Mouse (Mus musculus): ENCODE data around the gene Mrpl34. TPM values are rescaled to one million over a fixed set of nuclear protein-coding genes. Genes with fewer than 3 reads are reported as not detected.

Mrpl34 gene
- 28.3 to 38.5 TPM (median 35.1 TPM) in 4 replicates for total RNA-seq (2023)

GRCm38 (mm10) chr8:71464513-71465500 is at the start of gene Mrpl34:
Mrpl34 (plus strand) TSS chr8:71464959.

DNA sequence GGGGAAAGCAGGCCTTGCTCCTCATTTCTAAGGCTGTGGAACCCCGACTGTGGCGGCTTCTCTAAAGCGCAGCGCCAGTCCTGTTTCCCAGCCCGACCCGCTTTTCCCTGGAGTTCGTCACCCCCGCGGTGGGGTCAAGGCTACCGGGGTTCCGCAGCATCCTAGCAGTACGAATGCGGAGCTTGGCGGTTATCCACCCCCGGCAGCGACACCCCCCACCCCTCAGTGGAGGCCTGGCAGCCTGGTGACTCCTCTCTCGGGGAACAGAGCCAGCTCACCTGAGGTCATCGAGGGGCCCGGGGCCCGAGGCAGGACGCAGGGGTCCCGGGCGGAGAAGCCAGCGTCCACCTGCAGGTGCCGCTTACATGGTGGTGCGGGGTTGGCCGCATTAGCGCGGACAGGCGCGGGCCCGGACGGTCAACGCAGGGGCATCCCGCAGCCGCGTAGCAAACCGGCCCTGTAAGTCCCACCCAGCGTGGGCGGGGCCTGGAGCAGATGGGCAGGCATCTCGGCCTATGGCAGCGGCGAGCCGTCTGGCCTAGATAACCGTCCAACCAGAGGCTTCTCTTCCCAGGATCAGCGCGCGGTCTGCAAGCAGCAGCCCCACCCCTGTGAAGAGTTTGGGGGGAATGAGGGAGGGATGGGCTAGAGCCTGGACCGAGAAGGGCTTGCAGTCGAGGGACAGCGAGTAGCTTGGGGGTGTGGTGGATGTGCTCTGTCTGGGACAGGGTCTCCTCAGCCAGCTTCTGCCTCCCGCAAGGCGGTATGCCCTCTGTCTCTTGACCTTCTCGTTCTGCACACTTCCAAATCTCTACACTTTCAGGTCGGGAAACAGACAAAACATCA is 1.3 kb upstream of the Mrpl34 start, which contains the start of gene Abhd8:
TSS of gene Abhd8 (minus strand) at position 468 of the 846 bp plus-strand sequence.

GRCm38 (mm10) chr8:71468916-71469315 is 4.2 kb downstream of the Mrpl34 start, which contains the start of gene Dda1:
Dda1 (plus strand) TSS chr8:71469199.

GRCm38 (mm10) chr8:71485142-71486135 is 20.7 kb downstream of the Mrpl34 start, which contains the start of gene Ano8:
Ano8 (minus strand) TSS chr8:71485963.

DNA sequence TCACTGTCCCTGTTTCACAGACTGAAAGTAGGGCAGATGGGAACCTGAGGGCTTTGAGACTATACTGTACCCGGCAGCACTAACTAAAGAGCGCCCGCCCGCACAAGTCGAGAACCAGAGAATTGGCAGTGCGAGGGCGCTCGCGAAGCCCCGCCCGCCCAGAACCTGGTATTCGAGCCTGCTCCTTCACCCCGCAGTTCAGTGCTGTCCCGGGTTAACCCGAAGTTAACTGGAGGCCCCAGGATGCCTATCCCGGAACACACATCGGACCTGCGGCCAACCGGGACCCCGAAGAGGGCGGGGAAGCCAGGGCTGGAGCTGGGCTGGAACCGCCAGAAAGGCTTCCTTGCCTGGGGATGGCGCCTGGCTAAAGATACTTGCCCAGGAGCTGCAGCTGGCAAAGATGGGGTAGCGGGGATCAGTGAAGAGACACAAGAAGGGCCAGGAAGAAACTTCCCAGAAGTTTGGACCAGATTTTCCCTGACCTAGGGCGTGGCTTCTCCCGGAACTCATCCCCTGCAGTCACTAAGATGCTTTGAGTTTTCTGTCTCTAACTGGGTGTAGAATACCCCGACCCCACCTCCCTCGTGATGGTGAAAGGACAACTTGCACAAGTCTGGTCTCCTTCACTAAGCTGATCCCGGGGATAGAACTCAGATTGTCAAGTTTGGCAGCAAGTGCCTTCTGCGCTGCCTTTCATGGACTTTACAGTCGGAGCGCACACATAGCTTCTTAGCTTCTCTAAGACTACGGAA is 23.1 kb downstream of the Mrpl34 start, which contains the start of gene Gtpbp3:
TSS of gene Gtpbp3 (plus strand) at position 413 of the 755 bp plus-strand sequence.

GRCm38 (mm10) chr8:71511644-71512043 is 46.9 kb downstream of the Mrpl34 start, which contains the start of gene Plvap:
Plvap (minus strand) TSS chr8:71511752.

Other genes with a start within 250 kb of the Mrpl34 start
- gene Myo9b, start 192.2 kb upstream of the Mrpl34 start, total RNA-seq (2023): 101 to 110 TPM (median 107 TPM) in 4 replicates
- gene Haus8, start 192.0 kb upstream of the Mrpl34 start, total RNA-seq (2023): 20.3 to 26.3 TPM (median 22.7 TPM) in 4 replicates
- gene Use1, start 98.1 kb upstream of the Mrpl34 start, total RNA-seq (2023): 279 to 295 TPM (median 290 TPM) in 4 replicates
- 16.4 to 24.5 TPM (median 23.0 TPM) in 4 replicates for gene Ocel1, start 93.7 kb upstream of the Mrpl34 start, total RNA-seq (2023)
- 12.5 to 15.7 TPM (median 13.8 TPM) in 4 replicates for gene Nr2f6, start 83.0 kb upstream of the Mrpl34 start, total RNA-seq (2023)
- not detected in 4 replicates for gene Ushbp1, start 69.2 kb upstream of the Mrpl34 start, total RNA-seq (2023)
- gene Babam1, start 68.1 kb upstream of the Mrpl34 start, total RNA-seq (2023): 86.1 to 104 TPM (median 93.2 TPM) in 4 replicates
- 0.39 to 1.6 TPM (median 0.60 TPM) in 4 replicates for gene Ankle1, start 58.9 kb upstream of the Mrpl34 start, total RNA-seq (2023)
- 12.0 to 14.3 TPM (median 12.5 TPM) in 4 replicates for gene Abhd8, start 1.3 kb upstream of the Mrpl34 start, total RNA-seq (2023)
- 100 to 118 TPM (median 108 TPM) in 4 replicates for gene Dda1, start 4.2 kb downstream of the Mrpl34 start, total RNA-seq (2023)
- 11.7 to 13.0 TPM (median 12.1 TPM) in 4 replicates for gene Ano8, start 21.0 kb downstream of the Mrpl34 start, total RNA-seq (2023)
- 14.6 to 19.6 TPM (median 17.3 TPM) in 4 replicates for gene Gtpbp3, start 23.1 kb downstream of the Mrpl34 start, total RNA-seq (2023)
- 0.49 TPM in 1 of 4 replicates, not detected in the others for gene Plvap, start 46.8 kb downstream of the Mrpl34 start, total RNA-seq (2023)
- not detected in 4 replicates for gene Ccdc194, start 60.8 kb downstream of the Mrpl34 start, total RNA-seq (2023)
- gene Bst2, start 72.5 kb downstream of the Mrpl34 start, total RNA-seq (2023): 22.0 to 39.0 TPM (median 26.1 TPM) in 4 replicates
- gene Mvb12a, start 78.0 kb downstream of the Mrpl34 start, total RNA-seq (2023): 33.7 to 43.0 TPM (median 40.6 TPM) in 4 replicates
- gene Tmem221, start 93.9 kb downstream of the Mrpl34 start, total RNA-seq (2023): not detected in 4 replicates
- gene Nxnl1, start 101.6 kb downstream of the Mrpl34 start, total RNA-seq (2023): not detected in 4 replicates
- gene Slc27a1, start 103.9 kb downstream of the Mrpl34 start, total RNA-seq (2023): 9.7 to 12.1 TPM (median 11.2 TPM) in 4 replicates
- 96.6 to 107 TPM (median 102 TPM) in 4 replicates for gene Pgls, start 127.2 kb downstream of the Mrpl34 start, total RNA-seq (2023)
- 102 to 133 TPM (median 110 TPM) in 4 replicates for gene Fam129c, start 132.7 kb downstream of the Mrpl34 start, total RNA-seq (2023)
- gene Colgalt1, start 146.0 kb downstream of the Mrpl34 start, total RNA-seq (2023): 104 to 123 TPM (median 109 TPM) in 4 replicates
- 0.09 to 0.33 TPM (median 0.21 TPM) in 3 of 4 replicates, not detected in the other for gene Unc13a, start 206.8 kb downstream of the Mrpl34 start, total RNA-seq (2023)
- 76.1 to 85.3 TPM (median 78.2 TPM) in 4 replicates for gene Jak3, start 211.3 kb downstream of the Mrpl34 start, total RNA-seq (2023)
- gene Insl3, start 224.3 kb downstream of the Mrpl34 start, total RNA-seq (2023): 33.1 to 39.9 TPM (median 34.5 TPM) in 4 replicates
- gene B3gnt3, start 236.8 kb downstream of the Mrpl34 start, total RNA-seq (2023): 0.30 to 0.75 TPM (median 0.51 TPM) in 4 replicates